Mouse (Mus musculus): ENCODE results near the gene March9. TPM values are rescaled to one million over a fixed set of nuclear protein-coding genes. Genes with fewer than 3 reads are reported as not detected.
A peak's percentile ranks its signal among the peaks of the same experiment; 100 is the strongest.

The March9 gene
- total and polyA plus RNA-seq, 3 experiments = 5.4 to 20.1 (median 12.2) TPM

GRCm38 (mm10) chr10:127037641-127038040 lies 22.3 kb downstream of the March9 start:
- DNase-seq = no peak

- DNase-seq = no peak
Measured at GRCm38 (mm10) chr10:127036273-127036672, 23.7 kb downstream of the March9 start.

GRCm38 (mm10) chr10:127033301-127033741 lies 26.7 kb downstream of the March9 start:
- no peak for DNase-seq

- peak; percentile 94 for DNase-seq
Measured at GRCm38 (mm10) chr10:127030336-127031296, 29.4 kb downstream of the March9 start, which contains the start of gene Tsfm. Gene Tsfm (minus strand): TSS chr10:127030840.

- DNase-seq = no peak
Measured at GRCm38 (mm10) chr10:127018422-127018821, 41.6 kb downstream of the March9 start.

GRCm38 (mm10) chr10:127017071-127017470 lies 42.9 kb downstream of the March9 start:
- DNase-seq = no peak

GRCm38 (mm10) chr10:127016488-127016887 lies 43.5 kb downstream of the March9 start:
- no peak for DNase-seq

Other genes starting within 250 kb of the March9 start
- 1 to 10 TPM; 3.9 to 5.6 TPM for gene Atp23, start 158.8 kb downstream of the March9 start, total RNA-seq (2021)
- 8.2 and 9.9 TPM in 2 replicates for gene Atp23, start 158.8 kb downstream of the March9 start, polyA plus RNA-seq (2012; rRNA removed)
- gene Ctdsp2, start 81.5 kb downstream of the March9 start, total RNA-seq (2021) = 100 to 1,000 TPM in 1 of 2 experiments, 10 to 100 TPM in 1; 75.0 to 119 TPM
- 98.8 and 100 TPM in 2 replicates for gene Ctdsp2, start 81.5 kb downstream of the March9 start, polyA plus RNA-seq (2012; rRNA removed)
- gene Avil, start 59.5 kb downstream of the March9 start, total RNA-seq (2021) = 1 to 10 TPM; 4.0 to 5.3 TPM
- 0.19 and 0.21 TPM in 2 replicates for gene Avil, start 59.5 kb downstream of the March9 start, polyA plus RNA-seq (2012; rRNA removed)
- gene Tsfm, start 29.3 kb downstream of the March9 start, total RNA-seq (2021) = 10 to 100 TPM; 42.2 to 67.9 TPM
- 55.0 and 68.9 TPM in 2 replicates for gene Tsfm, start 29.3 kb downstream of the March9 start, polyA plus RNA-seq (2012; rRNA removed)
- 10 to 100 TPM; 17.7 to 23.0 TPM for gene Mettl1, start 18.8 kb downstream of the March9 start, total RNA-seq (2021)
- gene Mettl1, start 18.8 kb downstream of the March9 start, polyA plus RNA-seq (2012; rRNA removed) = 18.2 and 23.7 TPM in 2 replicates
- under 1 TPM; 0.14 to 0.69 TPM for gene Eef1akmt3, start 18.7 kb downstream of the March9 start, total RNA-seq (2021)
- 0.18 and 0.23 TPM in 2 replicates for gene Eef1akmt3, start 18.7 kb downstream of the March9 start, polyA plus RNA-seq (2012; rRNA removed)
- gene Cyp27b1, start 11.9 kb downstream of the March9 start, total RNA-seq (2021) = under 1 TPM; 0.28 to 0.61 TPM
- 0.28 and 0.35 TPM in 2 replicates for gene Cyp27b1, start 11.9 kb downstream of the March9 start, polyA plus RNA-seq (2012; rRNA removed)
- 100 to 1,000 TPM; 166 to 233 TPM for gene Cdk4, start 3.4 kb upstream of the March9 start, total RNA-seq (2021)
- gene Cdk4, start 3.4 kb upstream of the March9 start, polyA plus RNA-seq (2012; rRNA removed) = 100 and 106 TPM in 2 replicates
- 100 to 1,000 TPM; 115 to 129 TPM for gene Tspan31, start 10.1 kb upstream of the March9 start, total RNA-seq (2021)
- 53.3 and 62.3 TPM in 2 replicates for gene Tspan31, start 10.1 kb upstream of the March9 start, polyA plus RNA-seq (2012; rRNA removed)
- gene Agap2, start 15.1 kb upstream of the March9 start, total RNA-seq (2021) = 1 to 10 TPM; 2.2 to 3.8 TPM
- gene Agap2, start 15.1 kb upstream of the March9 start, polyA plus RNA-seq (2012; rRNA removed) = 8.7 and 9.8 TPM in 2 replicates
- 100 to 1,000 TPM; 127 to 147 TPM for gene Os9, start 60.9 kb upstream of the March9 start, total RNA-seq (2021)
- 82.2 and 108 TPM in 2 replicates for gene Os9, start 60.9 kb upstream of the March9 start, polyA plus RNA-seq (2012; rRNA removed)
- 10 to 100 TPM in 1 of 2 experiments, 1 to 10 TPM in 1; 8.3 to 11.6 TPM for gene B4galnt1, start 105.0 kb upstream of the March9 start, total RNA-seq (2021)
- gene B4galnt1, start 105.0 kb upstream of the March9 start, polyA plus RNA-seq (2012; rRNA removed) = 17.8 and 19.1 TPM in 2 replicates
- gene Slc26a10, start 120.5 kb upstream of the March9 start, total RNA-seq (2021) = under 1 TPM; 0.35 to 0.58 TPM
- gene Slc26a10, start 120.5 kb upstream of the March9 start, polyA plus RNA-seq (2012; rRNA removed) = 1.1 and 2.4 TPM in 2 replicates
- gene Arhgef25, start 129.9 kb upstream of the March9 start, total RNA-seq (2021) = 10 to 100 TPM; 16.0 to 25.8 TPM
- 41.3 and 44.9 TPM in 2 replicates for gene Arhgef25, start 129.9 kb upstream of the March9 start, polyA plus RNA-seq (2012; rRNA removed)
- 10 to 100 TPM; 53.6 to 75.7 TPM for gene Dtx3, start 135.5 kb upstream of the March9 start, total RNA-seq (2021)
- gene Dtx3, start 135.5 kb upstream of the March9 start, polyA plus RNA-seq (2012; rRNA removed) = 203 and 219 TPM in 2 replicates
- gene Pip4k2c, start 151.4 kb upstream of the March9 start, total RNA-seq (2021) = 10 to 100 TPM; 41.6 to 47.8 TPM
- 21.7 and 22.5 TPM in 2 replicates for gene Pip4k2c, start 151.4 kb upstream of the March9 start, polyA plus RNA-seq (2012; rRNA removed)
- gene Kif5a, start 203.2 kb upstream of the March9 start, total RNA-seq (2021) = 1 to 10 TPM; 6.2 to 7.8 TPM
- 28.9 and 30.1 TPM in 2 replicates for gene Kif5a, start 203.2 kb upstream of the March9 start, polyA plus RNA-seq (2012; rRNA removed)
- gene Dctn2, start 206.2 kb upstream of the March9 start, total RNA-seq (2021) = 100 to 1,000 TPM; 149 to 168 TPM
- gene Dctn2, start 206.2 kb upstream of the March9 start, polyA plus RNA-seq (2012; rRNA removed) = 205 and 234 TPM in 2 replicates
- gene Mbd6, start 228.8 kb upstream of the March9 start, total RNA-seq (2021) = 10 to 100 TPM; 39.7 to 45.0 TPM
- gene Mbd6, start 228.8 kb upstream of the March9 start, polyA plus RNA-seq (2012; rRNA removed) = 99.9 and 105 TPM in 2 replicates

Measured in adrenal gland, adult 2 months (tissue).